Mouse (Mus musculus): ENCODE results near the gene Plekhb2. TPM values are rescaled to one million over a fixed set of nuclear protein-coding genes. Genes with fewer than 3 reads are reported as not detected.
A peak's percentile ranks its signal among the peaks of the same experiment; 100 is the strongest.

The Plekhb2 gene
- total RNA-seq, 1 experiment from 2014 or later, result 41.0 TPM

GRCm38 (mm10) chr1:34860205-34860604 is 10.4 kb downstream of the Plekhb2 start:
- ATAC-seq (replicated peaks; ENCODE audit: insufficient number of reproducible peaks, low FRiP score, low TSS enrichment, poor library complexity, severe bottlenecking), result no peak

- no peak for ATAC-seq (replicated peaks; ENCODE audit: insufficient number of reproducible peaks, low FRiP score, low TSS enrichment, poor library complexity, severe bottlenecking)
These were observed 13.1 kb downstream of the Plekhb2 start for GRCm38 (mm10) chr1:34862877-34863276.

- no peak for ATAC-seq (replicated peaks; ENCODE audit: insufficient number of reproducible peaks, low FRiP score, low TSS enrichment, poor library complexity, severe bottlenecking)
These were observed 13.5 kb downstream of the Plekhb2 start for GRCm38 (mm10) chr1:34863323-34863722.

GRCm38 (mm10) chr1:34864243-34864642 is 14.5 kb downstream of the Plekhb2 start:
- ATAC-seq (replicated peaks; ENCODE audit: insufficient number of reproducible peaks, low FRiP score, low TSS enrichment, poor library complexity, severe bottlenecking), result no peak

GRCm38 (mm10) chr1:34865866-34866265 is 16.1 kb downstream of the Plekhb2 start:
- no peak for ATAC-seq (replicated peaks; ENCODE audit: insufficient number of reproducible peaks, low FRiP score, low TSS enrichment, poor library complexity, severe bottlenecking)

- peak; percentile 88 for ATAC-seq (replicated peaks; ENCODE audit: insufficient number of reproducible peaks, low FRiP score, low TSS enrichment, poor library complexity, severe bottlenecking)
These were observed 17.2 kb downstream of the Plekhb2 start for GRCm38 (mm10) chr1:34866815-34867573.

- no peak for ATAC-seq (replicated peaks; ENCODE audit: insufficient number of reproducible peaks, low FRiP score, low TSS enrichment, poor library complexity, severe bottlenecking)
These were observed 17.8 kb downstream of the Plekhb2 start for GRCm38 (mm10) chr1:34867574-34867955.

GRCm38 (mm10) chr1:34868391-34868790 is 18.6 kb downstream of the Plekhb2 start:
- ATAC-seq (replicated peaks; ENCODE audit: insufficient number of reproducible peaks, low FRiP score, low TSS enrichment, poor library complexity, severe bottlenecking), result no peak

- ATAC-seq (replicated peaks; ENCODE audit: insufficient number of reproducible peaks, low FRiP score, low TSS enrichment, poor library complexity, severe bottlenecking), result no peak
These were observed 19.5 kb downstream of the Plekhb2 start for GRCm38 (mm10) chr1:34869231-34869630.

- ATAC-seq (replicated peaks; ENCODE audit: insufficient number of reproducible peaks, low FRiP score, low TSS enrichment, poor library complexity, severe bottlenecking), result no peak
These were observed 21.4 kb downstream of the Plekhb2 start for GRCm38 (mm10) chr1:34871170-34871569.

GRCm38 (mm10) chr1:34873551-34873950 is 23.8 kb downstream of the Plekhb2 start:
- ATAC-seq (replicated peaks; ENCODE audit: insufficient number of reproducible peaks, low FRiP score, low TSS enrichment, poor library complexity, severe bottlenecking), result no peak

GRCm38 (mm10) chr1:34879611-34880010 is 29.8 kb downstream of the Plekhb2 start:
- ATAC-seq (replicated peaks; ENCODE audit: insufficient number of reproducible peaks, low FRiP score, low TSS enrichment, poor library complexity, severe bottlenecking), result no peak

GRCm38 (mm10) chr1:34883776-34884175 is 34.0 kb downstream of the Plekhb2 start:
- no peak for ATAC-seq (replicated peaks; ENCODE audit: insufficient number of reproducible peaks, low FRiP score, low TSS enrichment, poor library complexity, severe bottlenecking)

GRCm38 (mm10) chr1:34891559-34892289 is 41.9 kb downstream of the Plekhb2 start:
- no peak for ATAC-seq (replicated peaks; ENCODE audit: insufficient number of reproducible peaks, low FRiP score, low TSS enrichment, poor library complexity, severe bottlenecking)

- no peak for ATAC-seq (replicated peaks; ENCODE audit: insufficient number of reproducible peaks, low FRiP score, low TSS enrichment, poor library complexity, severe bottlenecking)
These were observed 42.7 kb downstream of the Plekhb2 start for GRCm38 (mm10) chr1:34892466-34892865.

- ATAC-seq (replicated peaks; ENCODE audit: insufficient number of reproducible peaks, low FRiP score, low TSS enrichment, poor library complexity, severe bottlenecking), result no peak
These were observed 43.6 kb downstream of the Plekhb2 start for GRCm38 (mm10) chr1:34893331-34893730.

GRCm38 (mm10) chr1:34893831-34894230 is 44.1 kb downstream of the Plekhb2 start:
- ATAC-seq (replicated peaks; ENCODE audit: insufficient number of reproducible peaks, low FRiP score, low TSS enrichment, poor library complexity, severe bottlenecking), result no peak

- ATAC-seq (replicated peaks; ENCODE audit: insufficient number of reproducible peaks, low FRiP score, low TSS enrichment, poor library complexity, severe bottlenecking), result no peak
These were observed 46.3 kb downstream of the Plekhb2 start for GRCm38 (mm10) chr1:34896102-34896501.

- peak; percentile 56; the same call in 1 of the 2 replicates for ATAC-seq (replicated peaks; ENCODE audit: insufficient number of reproducible peaks, low FRiP score, low TSS enrichment, poor library complexity, severe bottlenecking)
These were observed 47.1 kb downstream of the Plekhb2 start for GRCm38 (mm10) chr1:34896898-34897297.

GRCm38 (mm10) chr1:34928656-34929055 is 78.9 kb downstream of the Plekhb2 start:
- no peak for ATAC-seq (replicated peaks; ENCODE audit: insufficient number of reproducible peaks, low FRiP score, low TSS enrichment, poor library complexity, severe bottlenecking)
